Mouse (Mus musculus) limb, embryonic 12.5 days (tissue): Measurements from ENCODE around the gene Krtap13-1. TPM values are rescaled to one million over a fixed set of nuclear protein-coding genes. Genes with fewer than 3 reads are reported as not detected.

Source experiments
- ATAC-seq: fragments of 200-750 bp; cut with Nextera tagmentation; 2 replicates; pipeline ENCODE4 v1.8.0; 2017; ENCODE audit warnings: low read depth, moderate TSS enrichment; ENCODE audit not compliant: insufficient number of reproducible peaks, insufficient read depth, low FRiP score, low TSS enrichment
- H3K27ac ChIP-seq: fragments of 300-500 bp; sonication (generic); 2 replicates; pipeline ENCODE4 v1.5.1; 2016; ENCODE audit warnings: mild to moderate bottlenecking, moderate library complexity
- H3K27me3 ChIP-seq: fragments of 300-500 bp; sonication (generic); 2 replicates; pipeline ENCODE4 v1.6.1; 2016; ENCODE audit warnings: mild to moderate bottlenecking, moderate library complexity
- H3K36me3 ChIP-seq: fragments of 300-500 bp; sonication (generic); 2 replicates; pipeline ENCODE4 v1.6.1; 2016; ENCODE audit warnings: mild to moderate bottlenecking, moderate library complexity
- H3K4me1 ChIP-seq: fragments of 300-500 bp; sonication (generic); replicated peaks from 2 replicates; pipeline ENCODE4 v1.6.1; 2016
- H3K4me2 ChIP-seq: fragments of 300-500 bp; sonication (generic); 2 replicates; pipeline ENCODE4 v1.6.1; 2016; ENCODE audit warnings: mild to moderate bottlenecking, moderate library complexity
- H3K4me3 ChIP-seq: fragments of 300-500 bp; sonication (generic); replicated peaks from 2 replicates; pipeline ENCODE4 v1.5.1; 2016; ENCODE audit warnings: mild to moderate bottlenecking
- H3K9ac ChIP-seq: fragments of 300-500 bp; sonication (generic); replicated peaks from 2 replicates; pipeline ENCODE4 v1.6.1; 2016; ENCODE audit warnings: mild to moderate bottlenecking, moderate library complexity
- H3K9me3 ChIP-seq: fragments of 300-500 bp; sonication (generic); 2 replicates; pipeline ENCODE4 v1.6.1; 2016; ENCODE audit warnings: mild to moderate bottlenecking, moderate library complexity
- WGBS: fragments of 180-500 bp; shearing (Covaris S2); methylation state at CpG from one replicate; pipeline ENCODE4 v1.1.7; 2016; 5-methylcytosine and 5-hydroxymethylcytosine counted together
- polyA plus RNA-seq: library from polyadenylated mRNA; unstranded; fragments of >200 nt; fragmentation: Nextera tagmentation; extraction: Ambion mirVana; gene quantifications from 2 replicates; pipeline ENCODE4 v1.2.1, GENCODE M21; 2016

The Krtap13-1 gene
- not detected in 2 replicates for polyA plus RNA-seq

DNA sequence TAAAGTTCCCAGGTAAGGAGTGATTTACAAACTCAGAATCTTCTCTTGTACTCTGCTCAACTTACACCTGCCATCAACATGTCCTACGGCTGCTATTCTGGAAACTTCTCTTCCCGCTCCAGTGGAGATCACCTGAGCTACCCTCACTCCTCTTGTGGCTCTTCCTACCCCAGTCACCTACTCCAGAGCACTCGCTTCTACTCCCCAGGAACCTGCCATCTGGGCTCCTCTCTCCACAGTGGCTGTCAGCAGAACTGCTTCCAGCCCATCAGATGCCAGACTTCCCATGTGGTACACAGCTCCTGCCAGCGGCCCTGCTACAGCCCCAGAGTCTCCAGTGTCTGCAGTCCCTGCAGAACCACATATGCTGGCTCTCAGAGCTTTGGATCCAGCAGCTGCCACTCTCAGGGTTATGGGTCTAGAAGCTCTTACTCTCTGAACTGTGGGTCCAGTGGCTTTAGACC is at the start of gene Krtap13-1:
Gene Krtap13-1 (plus strand): TSS at position 51 of the 464 bp plus-strand sequence.
- Histone ChIP-seq H3K4me2 (no peak within 1 kb of the TSS), H3K4me3 (no peak within 1 kb of the TSS), H3K36me3 (no peaks in the 10 kb centered on the region), H3K27ac (no peak within 1 kb of the TSS), H3K27me3 (no peaks in the 10 kb centered on the region), H3K9ac (no peak within 1 kb of the TSS), H3K9me3 (no peaks in the 10 kb centered on the region), H3K4me1 (no peaks in the 10 kb centered on the region)
- ATAC-seq: no peak
- WGBS: 83% methylated on average over 4 of the region's 4 CpGs

DNA sequence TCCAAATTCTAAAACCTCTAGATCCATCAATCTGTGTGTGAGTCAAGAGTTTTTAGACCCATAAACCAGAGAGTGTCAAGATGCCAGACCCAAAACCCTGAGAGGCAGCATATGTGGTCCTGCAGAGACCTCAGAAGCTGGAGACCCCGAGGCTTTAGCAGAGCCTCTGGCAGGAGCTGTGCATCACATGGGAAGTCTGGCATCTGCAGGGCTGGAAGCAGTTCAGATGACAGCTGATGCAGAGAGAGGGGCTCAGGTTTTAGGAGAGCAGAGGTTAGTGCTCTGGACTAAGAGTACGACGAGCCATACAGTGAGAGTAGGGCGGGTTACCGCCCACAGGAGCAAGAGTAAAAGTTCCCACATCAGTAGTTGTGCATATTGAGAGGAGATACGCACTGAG is 49.6 kb upstream of the Krtap13-1 start:
- Histone ChIP-seq H3K4me1 (no peaks in the 10 kb centered on the region), H3K4me3 (no peak overlapping the region), H3K9me3 (no peaks in the 10 kb centered on the region), H3K4me2 (no peak overlapping the region), H3K27me3 (no peaks in the 10 kb centered on the region), H3K27ac (no peak overlapping the region), H3K9ac (no peak overlapping the region), H3K36me3 (no peaks in the 10 kb centered on the region)
- ATAC-seq: no peak
- 77% methylated on average over 6 of the region's 6 CpGs for WGBS

DNA sequence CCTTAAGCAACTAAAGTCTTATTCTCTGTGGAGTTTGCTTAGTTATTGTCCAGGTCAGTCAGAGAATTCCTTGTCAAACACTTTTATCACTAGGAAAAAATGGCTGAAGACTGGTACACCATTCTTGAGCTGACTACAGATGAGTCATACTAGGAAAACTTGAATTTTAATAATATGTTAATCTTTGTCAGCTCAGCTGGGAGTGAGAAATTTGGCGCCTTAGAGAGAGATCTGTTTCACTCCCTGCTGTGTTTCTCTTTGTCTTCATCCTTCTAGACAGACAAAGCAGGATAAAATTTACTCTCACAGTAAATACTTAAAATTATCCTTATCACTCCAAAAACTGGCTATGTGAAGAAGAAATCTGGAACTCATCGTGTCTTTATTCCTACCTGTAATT is 47.4 kb upstream of the Krtap13-1 start:
- H3K27me3 ChIP-seq: no peaks in the 10 kb centered on the region
- H3K4me1 ChIP-seq: no peaks in the 10 kb centered on the region
- no peak overlapping the region for H3K4me2 ChIP-seq
- H3K9ac ChIP-seq: no peak overlapping the region
- ATAC-seq: no peak
- H3K27ac ChIP-seq: no peak overlapping the region
- no peaks in the 10 kb centered on the region for H3K9me3 ChIP-seq
- H3K4me3 ChIP-seq: no peak overlapping the region
- whole genome bisulfite sequencing: 66% methylated on average over 2 of the region's 2 CpGs
- H3K36me3 ChIP-seq: no peaks in the 10 kb centered on the region

DNA sequence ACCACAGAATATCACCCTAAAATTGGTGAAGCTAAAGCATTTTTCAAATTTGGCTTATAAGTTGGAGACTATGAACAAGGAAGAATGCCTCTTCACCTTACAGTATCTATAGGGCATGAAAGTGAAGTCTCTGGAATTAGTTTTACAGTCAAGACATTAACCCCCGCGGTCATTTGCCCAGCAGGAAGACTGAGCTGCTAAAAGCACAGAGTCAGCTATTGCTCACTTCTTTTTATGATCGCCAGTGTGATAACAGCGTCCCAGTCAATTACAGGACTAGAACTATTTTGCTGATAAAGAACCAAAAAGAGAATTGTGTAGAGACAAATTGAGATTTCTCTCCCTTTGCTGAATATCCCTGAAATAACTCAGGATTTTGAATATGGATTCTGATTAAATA is 32.4 kb upstream of the Krtap13-1 start:
- Histone ChIP-seq H3K4me2 (no peak overlapping the region), H3K36me3 (no peaks in the 10 kb centered on the region), H3K4me1 (peaks cover 4% of the 10 kb centered on the region), H3K27me3 (no peaks in the 10 kb centered on the region), H3K4me3 (no peak overlapping the region), H3K27ac (no peak overlapping the region), H3K9me3 (no peaks in the 10 kb centered on the region), H3K9ac (no peak overlapping the region)
- no peak for ATAC-seq
- 66% methylated on average over 4 of the region's 4 CpGs for WGBS

DNA sequence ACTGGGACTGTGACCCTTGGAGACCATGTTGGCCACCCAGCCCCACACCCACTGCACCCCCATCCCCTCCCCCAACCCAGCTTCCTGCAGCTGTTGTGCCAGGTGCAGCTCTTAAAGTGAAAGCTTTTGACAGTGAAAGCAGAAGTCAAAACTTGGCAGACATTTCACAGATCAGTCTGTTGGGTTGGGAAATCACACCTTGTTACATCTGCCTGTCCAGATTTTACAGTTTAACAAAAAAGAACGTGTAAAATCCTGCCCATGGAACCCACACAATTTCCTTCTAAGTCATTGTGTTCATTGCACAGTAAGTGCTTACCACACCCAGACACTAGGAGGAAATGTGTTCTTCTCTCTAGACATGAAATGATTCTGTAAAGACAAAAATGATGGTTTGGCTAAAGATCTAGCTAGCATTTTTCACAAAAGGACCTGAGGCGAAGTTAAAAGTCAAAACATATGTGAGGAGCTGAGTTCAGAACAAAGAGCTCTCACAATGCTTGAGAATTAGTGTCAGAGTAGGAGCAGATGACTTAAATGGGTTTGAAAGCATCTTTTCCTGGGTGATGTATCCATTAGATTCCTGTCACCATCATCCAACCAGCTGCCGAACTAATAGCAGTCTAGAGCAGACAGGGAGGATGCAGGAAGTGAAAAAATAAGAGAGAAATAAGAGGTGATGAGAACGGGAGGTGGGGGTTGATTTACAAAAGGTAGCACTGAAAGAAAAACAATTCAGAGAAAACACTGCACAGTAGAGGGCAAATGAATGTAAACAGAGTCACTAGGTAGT is 27.4 kb upstream of the Krtap13-1 start:
- H3K4me1 ChIP-seq: peaks cover 9% of the 10 kb centered on the region
- no peaks in the 10 kb centered on the region for H3K27me3 ChIP-seq
- WGBS: 42% methylated on average over 4 of the region's 4 CpGs
- H3K4me3 ChIP-seq: no peak overlapping the region
- no peak; the same call in 1 of the 2 replicates for ATAC-seq
- peak overlapping the region; percentile 4; the same call in 1 of the 2 replicates for H3K27ac ChIP-seq
- H3K9me3 ChIP-seq: no peaks in the 10 kb centered on the region
- H3K9ac ChIP-seq: no peak overlapping the region
- no peak overlapping the region for H3K4me2 ChIP-seq
- H3K36me3 ChIP-seq: no peaks in the 10 kb centered on the region

DNA sequence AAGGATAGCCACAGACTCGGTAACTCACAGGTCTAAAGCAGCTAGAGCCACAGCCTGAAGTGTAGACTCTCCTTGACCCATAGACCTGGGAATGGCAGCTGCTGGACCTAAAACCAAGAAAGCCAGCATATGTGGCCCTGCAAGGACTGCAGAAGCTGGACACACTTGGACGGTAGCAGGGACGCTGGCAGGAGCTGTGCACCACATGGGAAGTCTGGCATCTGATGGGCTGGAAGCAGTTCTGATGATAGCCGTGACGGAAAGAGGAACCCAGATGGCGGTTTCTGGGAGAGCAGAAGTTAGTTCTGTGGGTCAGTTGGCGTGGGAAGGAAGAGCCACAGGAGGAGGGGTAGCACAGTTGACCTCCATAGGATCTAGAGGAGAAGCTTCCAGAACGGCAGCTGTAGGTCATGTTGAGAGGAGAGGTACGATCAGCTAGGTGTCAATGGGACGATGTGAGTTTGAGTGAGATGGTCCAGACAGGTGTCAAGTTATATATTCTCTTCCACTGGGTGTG is 21.1 kb upstream of the Krtap13-1 start, which contains the start of gene 2310061N02Rik:
Gene 2310061N02Rik (minus strand): TSS at position 467 of the 517 bp plus-strand sequence.
- no peak within 1 kb of the TSS for H3K27ac ChIP-seq
- WGBS: 83% methylated on average over 10 of the region's 10 CpGs

DNA sequence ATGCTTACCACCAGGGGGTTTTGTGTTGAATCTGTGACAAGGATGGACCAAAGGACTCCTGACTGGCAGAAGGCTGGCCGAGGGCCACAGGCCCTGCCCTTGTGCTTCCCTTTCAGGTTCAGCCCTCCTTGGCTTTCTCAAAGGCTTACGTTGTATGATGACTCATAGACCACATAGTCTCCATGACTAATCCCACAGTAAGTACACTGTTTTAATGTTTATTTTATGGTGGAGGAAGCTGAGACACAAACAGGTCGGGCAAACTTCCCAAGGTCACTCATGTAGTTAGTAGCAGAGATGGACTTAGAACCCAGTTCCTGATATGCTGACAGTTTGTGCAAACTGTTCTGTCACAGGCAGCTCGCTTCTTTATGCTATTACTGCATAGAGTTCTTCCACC is 17.9 kb upstream of the Krtap13-1 start:
- Histone ChIP-seq H3K9me3 (no peaks in the 10 kb centered on the region), H3K9ac (no peak overlapping the region), H3K4me1 (no peaks in the 10 kb centered on the region), H3K4me2 (no peak overlapping the region), H3K27me3 (no peaks in the 10 kb centered on the region), H3K4me3 (no peak overlapping the region), H3K36me3 (no peaks in the 10 kb centered on the region), H3K27ac (no peak overlapping the region)
- no peak for ATAC-seq
- WGBS: 83% methylated on average over 4 of the region's 4 CpGs

More for the DNA sequence above, 21.1 kb upstream of the Krtap13-1 start, which contains the start of gene 2310061N02Rik:
- Histone ChIP-seq H3K27me3 (no peaks in the 10 kb centered on the region), H3K9ac (no peak within 1 kb of the TSS), H3K36me3 (no peaks in the 10 kb centered on the region), H3K4me2 (no peak within 1 kb of the TSS), H3K4me1 (no peaks in the 10 kb centered on the region), H3K9me3 (no peaks in the 10 kb centered on the region), H3K4me3 (no peak within 1 kb of the TSS)
- ATAC-seq: no peak

DNA sequence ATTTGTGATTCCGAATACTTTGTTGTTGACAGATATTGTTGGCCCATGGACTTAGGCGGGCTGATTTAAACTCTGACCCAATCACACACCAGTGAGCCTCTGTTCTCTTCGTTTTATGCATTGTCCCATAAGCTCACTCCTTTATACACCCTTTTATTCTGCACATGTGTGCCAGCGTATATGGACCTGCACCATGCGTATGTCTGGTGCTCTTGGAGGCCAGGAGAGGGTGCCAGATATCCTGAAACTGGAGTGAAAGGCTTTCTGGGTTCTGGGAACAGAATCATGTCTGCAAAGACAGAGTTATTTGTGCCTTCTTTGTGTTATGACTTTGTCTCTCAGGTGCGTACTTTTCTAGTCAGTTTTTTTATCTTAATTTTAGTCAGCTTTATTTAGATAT is 17.4 kb upstream of the Krtap13-1 start:
- no peaks in the 10 kb centered on the region for H3K4me1 ChIP-seq
- H3K27ac ChIP-seq: no peak overlapping the region
- no peak overlapping the region for H3K4me2 ChIP-seq
- ATAC-seq: no peak
- 86% methylated on average over 6 of the region's 6 CpGs for WGBS
- H3K9me3 ChIP-seq: no peaks in the 10 kb centered on the region
- H3K36me3 ChIP-seq: no peaks in the 10 kb centered on the region
- no peak overlapping the region for H3K9ac ChIP-seq
- H3K27me3 ChIP-seq: no peaks in the 10 kb centered on the region
- H3K4me3 ChIP-seq: no peak overlapping the region

DNA sequence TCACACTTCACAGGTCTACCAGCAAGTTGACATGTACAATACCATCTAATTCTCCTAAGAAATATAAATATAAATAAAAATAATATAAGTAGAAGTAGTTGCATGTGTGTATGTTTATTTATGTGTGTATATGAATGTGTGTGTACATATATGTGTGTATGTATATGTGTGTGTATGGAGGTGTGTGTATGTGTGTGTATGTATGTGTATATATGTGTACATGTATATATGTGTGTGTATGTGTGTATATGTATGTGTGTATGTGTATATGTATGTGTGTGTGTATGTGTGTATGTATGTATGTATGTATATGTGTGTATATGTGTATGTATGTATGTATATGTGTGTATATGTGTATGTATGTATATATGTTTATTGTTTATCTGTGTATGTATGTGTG is 12.1 kb upstream of the Krtap13-1 start:
- Histone ChIP-seq H3K9me3 (no peaks in the 10 kb centered on the region), H3K4me3 (no peak overlapping the region), H3K27me3 (no peaks in the 10 kb centered on the region), H3K4me1 (no peaks in the 10 kb centered on the region), H3K36me3 (no peaks in the 10 kb centered on the region), H3K27ac (no peak overlapping the region), H3K9ac (no peak overlapping the region), H3K4me2 (no peak overlapping the region)
- ATAC-seq: no peak; the same call in 1 of the 2 replicates

DNA sequence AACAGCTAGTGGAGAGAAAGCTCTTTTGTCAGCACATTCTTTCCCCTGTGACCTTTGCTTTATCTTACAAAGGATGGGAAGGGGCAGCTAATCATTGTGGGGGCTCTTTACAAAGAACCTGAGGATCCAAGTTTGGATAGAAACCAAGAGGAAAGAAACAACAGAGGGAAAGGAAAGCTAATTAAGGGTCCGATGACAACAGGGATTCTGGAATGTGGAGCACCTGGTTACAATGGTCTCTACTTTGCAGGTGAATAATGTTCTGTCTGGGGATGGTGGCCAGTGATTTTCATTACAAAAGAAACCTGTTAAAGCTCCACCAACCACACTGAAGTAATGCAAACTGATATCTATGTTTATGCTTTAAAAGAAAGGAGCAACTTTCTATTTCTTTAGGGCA is 8.6 kb upstream of the Krtap13-1 start:
- WGBS: 37% methylated on average over 1 of the region's 1 CpGs
- no peak overlapping the region for H3K27ac ChIP-seq
- no peaks in the 10 kb centered on the region for H3K36me3 ChIP-seq
- no peak for ATAC-seq
- H3K4me1 ChIP-seq: no peaks in the 10 kb centered on the region
- no peak overlapping the region for H3K4me2 ChIP-seq
- no peaks in the 10 kb centered on the region for H3K27me3 ChIP-seq
- no peak overlapping the region for H3K4me3 ChIP-seq
- H3K9me3 ChIP-seq: no peaks in the 10 kb centered on the region
- H3K9ac ChIP-seq: no peak overlapping the region

DNA sequence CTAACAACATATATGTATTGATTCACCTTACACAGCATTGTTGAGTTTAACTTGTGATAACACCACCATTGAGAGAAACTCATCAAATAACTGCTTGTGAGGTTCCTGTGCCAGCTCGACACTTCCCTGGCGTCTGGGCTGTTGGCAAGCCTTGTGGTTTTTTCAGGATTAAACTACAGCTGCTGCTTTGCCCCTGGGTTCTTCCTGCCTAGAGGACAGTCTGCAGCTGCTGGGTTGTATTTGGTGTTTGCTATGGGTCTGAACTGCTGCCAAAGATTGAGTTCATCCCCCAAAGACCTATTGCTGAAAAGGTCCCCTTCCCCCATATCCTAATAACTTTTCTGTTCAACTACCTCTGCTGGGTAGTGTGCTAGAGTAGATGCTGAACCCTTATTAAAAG is 6.7 kb downstream of the Krtap13-1 start:
- Histone ChIP-seq H3K36me3 (no peaks in the 10 kb centered on the region), H3K4me1 (no peaks in the 10 kb centered on the region), H3K27ac (no peak overlapping the region), H3K9ac (no peak overlapping the region), H3K4me2 (no peak overlapping the region), H3K4me3 (no peak overlapping the region), H3K27me3 (no peaks in the 10 kb centered on the region), H3K9me3 (no peaks in the 10 kb centered on the region)
- WGBS: 76% methylated on average over 2 of the region's 2 CpGs
- no peak for ATAC-seq
